Mouse (Mus musculus) midbrain, embryonic 13.5 days (tissue): ENCODE results near the gene Rpl6. TPM values are rescaled to one million over a fixed set of nuclear protein-coding genes. Genes with fewer than 3 reads are reported as not detected.

Source experiments
- ATAC-seq: fragments of 200-750 bp; cut with Nextera tagmentation; 2 replicates; pipeline ENCODE4 v1.8.0; 2017; ENCODE audit warnings: mild to moderate bottlenecking, moderate TSS enrichment, moderate library complexity
- H3K27ac ChIP-seq: fragments of 300-500 bp; sonication (generic); 2 replicates; pipeline ENCODE4 v1.5.1; 2015; ENCODE audit warnings: inconsistent platforms, mild to moderate bottlenecking, moderate library complexity
- H3K27me3 ChIP-seq: fragments of 300-500 bp; sonication (generic); 2 replicates; pipeline ENCODE4 v1.6.1; 2015; ENCODE audit warnings: mild to moderate bottlenecking, inconsistent platforms
- H3K36me3 ChIP-seq: fragments of 300-500 bp; sonication (generic); 2 replicates; pipeline ENCODE4 v1.6.1; 2015; ENCODE audit warnings: mild to moderate bottlenecking, inconsistent platforms
- H3K4me1 ChIP-seq: fragments of 300-500 bp; sonication (generic); replicated peaks from 2 replicates; pipeline ENCODE4 v1.6.1; 2015; ENCODE audit warnings: inconsistent platforms
- H3K4me2 ChIP-seq: fragments of 300-500 bp; sonication (generic); replicated peaks from 2 replicates; pipeline ENCODE4 v1.6.1; 2015; ENCODE audit warnings: moderate library complexity, mild to moderate bottlenecking, inconsistent platforms
- H3K4me3 ChIP-seq: fragments of 300-500 bp; sonication (generic); replicated peaks from 2 replicates; pipeline ENCODE4 v1.5.1; 2015; ENCODE audit warnings: mild to moderate bottlenecking, inconsistent platforms
- H3K9ac ChIP-seq: fragments of 300-500 bp; sonication (generic); replicated peaks from 2 replicates; pipeline ENCODE4 v1.6.1; 2015; ENCODE audit warnings: mild to moderate bottlenecking, inconsistent platforms
- H3K9me3 ChIP-seq: fragments of 300-500 bp; sonication (generic); 2 replicates; pipeline ENCODE4 v1.6.1; 2016; ENCODE audit warnings: mild to moderate bottlenecking, inconsistent platforms
- WGBS: fragments of 180-500 bp; shearing (Covaris S2); methylation state at CpG from one replicate; pipeline ENCODE4 v1.1.7; 2015; 5-methylcytosine and 5-hydroxymethylcytosine counted together
- polyA plus RNA-seq: library from polyadenylated mRNA; unstranded; fragments of >200 nt; fragmentation: Nextera tagmentation; extraction: Ambion mirVana; gene quantifications from 2 replicates; pipeline ENCODE4 v1.2.1, GENCODE M21; 2015

Rpl6 gene
- polyA plus RNA-seq, 1 experiment from 2014 or later, result 416 TPM

DNA sequence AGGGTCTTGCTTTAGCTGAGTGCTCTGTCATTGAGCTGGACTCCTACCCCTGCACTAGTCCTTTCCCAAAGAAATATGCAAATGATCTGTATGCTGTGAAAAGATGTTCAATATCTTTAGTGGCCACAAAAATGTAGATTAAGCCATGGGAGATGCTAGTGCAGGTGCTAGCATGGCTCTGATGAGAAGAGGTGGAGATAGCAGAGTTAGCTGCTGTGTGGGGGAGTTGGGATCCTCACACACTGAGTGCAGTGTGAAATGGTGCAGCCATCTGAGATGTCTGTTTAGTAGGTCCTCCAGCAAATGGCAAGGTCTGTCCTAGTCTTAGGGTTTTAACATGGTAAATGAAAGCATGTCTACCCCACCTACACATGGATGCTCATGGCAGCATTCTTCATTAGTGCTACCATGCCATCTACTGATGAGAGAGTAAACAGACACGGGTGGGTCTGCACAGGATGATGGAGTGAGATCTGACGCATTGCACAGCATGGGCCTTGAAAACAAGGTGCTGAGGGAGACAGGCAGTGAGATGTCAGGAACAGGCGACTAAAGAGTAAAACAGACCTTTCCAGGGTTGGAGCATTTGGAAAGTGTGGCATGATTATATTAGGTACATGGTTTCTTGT is 44.6 kb downstream of the Rpl6 start:
- WGBS, result 86% methylated on average over 3 of the region's 3 CpGs
- H3K4me3 ChIP-seq, result no peak overlapping the region

DNA sequence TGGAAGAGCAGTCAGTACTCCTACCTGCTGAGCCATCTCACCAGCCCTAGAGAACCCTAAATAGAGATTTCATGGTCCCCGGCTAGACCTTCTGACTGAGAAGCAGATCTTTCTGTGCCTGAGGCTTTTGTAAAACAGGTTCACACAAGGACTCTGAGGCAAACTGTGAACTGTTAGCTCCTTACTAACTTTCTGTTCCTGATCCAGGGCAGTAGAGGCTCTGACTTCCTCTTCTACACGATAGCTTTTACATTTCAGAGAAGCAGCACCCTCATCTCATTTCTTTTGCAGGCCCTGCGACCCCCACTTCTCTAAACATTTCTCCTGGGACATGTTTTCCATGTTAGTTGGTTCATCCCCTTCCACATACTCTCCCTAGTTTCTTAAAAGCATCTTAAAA is 45.4 kb downstream of the Rpl6 start:
- Histone ChIP-seq H3K27me3 (no peaks in the 10 kb centered on the region), H3K4me3 (no peak overlapping the region), H3K36me3 (peaks cover 8% of the 10 kb centered on the region), H3K4me2 (no peak overlapping the region), H3K27ac (no peak overlapping the region), H3K9ac (no peak overlapping the region), H3K4me1 (0 out of 2 replicates have a peak, but pooled peaks cover 3% of the 10 kb centered on the region), H3K9me3 (no peaks in the 10 kb centered on the region)
- WGBS, result 93% methylated on average over 3 of the region's 3 CpGs
- ATAC-seq, result no peak

More for the DNA sequence above, 44.6 kb downstream of the Rpl6 start:
- Histone ChIP-seq H3K4me2 (no peak overlapping the region), H3K27ac (no peak overlapping the region), H3K9me3 (no peaks in the 10 kb centered on the region), H3K4me1 (0 out of 2 replicates have a peak, but pooled peaks cover 3% of the 10 kb centered on the region), H3K36me3 (peaks cover 2% of the 10 kb centered on the region; the same call in 1 of the 2 replicates), H3K27me3 (no peaks in the 10 kb centered on the region), H3K9ac (no peak overlapping the region)
- no peak for ATAC-seq

DNA sequence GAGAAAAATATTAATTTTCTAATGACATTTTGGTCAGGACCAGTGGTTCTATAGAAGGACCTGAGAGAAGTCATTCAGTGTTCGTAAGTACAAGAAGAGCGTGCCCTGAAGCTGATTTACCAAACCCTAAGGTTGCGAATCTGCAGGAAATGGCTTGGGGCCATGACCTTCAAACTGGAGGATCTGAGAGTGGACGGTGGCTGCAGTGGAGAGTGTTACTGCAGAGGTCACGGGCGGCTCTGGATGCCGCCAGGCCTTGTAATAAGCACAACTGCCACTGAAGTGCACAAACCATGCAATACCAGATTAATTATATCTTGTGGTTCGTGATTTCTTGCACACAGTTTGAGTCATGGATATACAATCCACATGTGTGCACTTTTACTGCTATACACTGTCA is 47.5 kb downstream of the Rpl6 start:
- no peak for ATAC-seq
- Histone ChIP-seq H3K27ac (no peak overlapping the region), H3K4me2 (no peak overlapping the region), H3K4me1 (no peaks in the 10 kb centered on the region), H3K36me3 (peaks cover 25% of the 10 kb centered on the region), H3K4me3 (no peak overlapping the region), H3K9ac (no peak overlapping the region), H3K9me3 (no peaks in the 10 kb centered on the region), H3K27me3 (no peaks in the 10 kb centered on the region)
- 76% methylated on average over 8 of the region's 8 CpGs for WGBS

DNA sequence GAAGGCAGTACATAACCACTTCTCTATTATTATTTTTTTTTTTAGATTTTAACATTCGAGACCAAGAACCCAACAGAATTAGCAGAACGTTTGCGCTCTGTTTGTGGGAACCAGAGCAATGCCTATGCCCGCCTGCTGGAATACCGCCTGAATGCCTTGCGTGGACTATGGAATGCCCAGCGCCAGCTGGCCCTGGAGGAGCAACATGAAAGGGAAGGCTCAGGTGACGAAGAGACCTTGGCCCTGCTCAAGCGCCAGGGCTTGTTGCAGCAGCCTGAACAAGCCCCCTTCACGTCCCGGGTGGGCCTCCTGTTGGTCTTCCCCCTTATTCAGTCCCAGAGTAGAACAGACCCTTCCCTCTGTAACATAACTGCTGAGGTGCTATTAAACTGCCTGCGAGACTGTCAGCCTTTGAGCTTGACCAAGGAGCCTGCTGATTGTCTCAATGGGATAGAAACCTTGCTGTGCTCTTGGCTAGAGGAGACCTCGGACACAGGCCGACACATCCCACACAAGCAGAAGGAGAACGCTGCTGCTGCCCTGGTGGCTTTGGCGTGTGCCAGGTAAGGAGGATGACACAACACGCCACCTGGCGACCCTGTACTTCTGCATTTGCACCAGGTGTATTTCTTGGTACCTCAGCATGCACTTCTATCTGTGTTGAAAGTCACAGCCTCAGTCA is 49.7 kb downstream of the Rpl6 start:
- Histone ChIP-seq H3K27me3 (no peaks in the 10 kb centered on the region), H3K4me1 (no peaks in the 10 kb centered on the region), H3K27ac (no peak overlapping the region), H3K9ac (no peak overlapping the region), H3K4me2 (no peak overlapping the region), H3K36me3 (peaks cover 40% of the 10 kb centered on the region), H3K4me3 (no peak overlapping the region), H3K9me3 (no peaks in the 10 kb centered on the region)
- 92% methylated on average over 18 of the region's 18 CpGs for WGBS
- no peak for ATAC-seq

DNA sequence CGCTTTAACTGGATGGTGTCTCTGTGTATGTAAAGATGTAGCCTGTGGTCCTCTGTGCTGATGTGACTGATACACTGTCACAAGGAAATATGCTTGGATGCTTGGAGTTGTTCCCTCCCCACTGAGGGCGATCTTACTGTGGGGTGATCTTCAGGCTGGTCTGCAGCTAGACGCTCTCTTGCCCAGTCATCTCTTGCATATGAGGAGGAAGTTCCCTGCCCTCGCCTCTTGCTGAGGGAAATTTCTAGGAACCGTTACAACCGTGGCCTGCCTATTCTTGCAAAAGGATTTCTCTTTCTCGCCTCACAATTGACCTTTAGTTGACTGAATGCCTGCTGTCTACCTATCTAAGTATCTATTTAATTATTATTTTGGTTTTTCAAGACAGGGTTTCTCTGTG is 50.7 kb downstream of the Rpl6 start:
- Histone ChIP-seq H3K4me1 (no peaks in the 10 kb centered on the region), H3K9ac (no peak overlapping the region), H3K4me3 (no peak overlapping the region), H3K27me3 (no peaks in the 10 kb centered on the region), H3K9me3 (no peaks in the 10 kb centered on the region), H3K4me2 (no peak overlapping the region), H3K36me3 (peaks cover 40% of the 10 kb centered on the region), H3K27ac (no peak overlapping the region)
- 92% methylated on average over 7 of the region's 7 CpGs for WGBS
- no peak for ATAC-seq

Other genes with a start within 250 kb of the Rpl6 start
- gene Rph3a, start 194.4 kb upstream of the Rpl6 start, polyA plus RNA-seq, result 8.4 and 9.1 TPM in 2 replicates
- 22.9 and 23.2 TPM in 2 replicates for gene Ptpn11, start 13.1 kb upstream of the Rpl6 start, polyA plus RNA-seq
- gene Hectd4, start 15.7 kb downstream of the Rpl6 start, polyA plus RNA-seq, result 16.8 and 18.0 TPM in 2 replicates
- 149 and 150 TPM in 2 replicates for gene Trafd1, start 181.2 kb downstream of the Rpl6 start, polyA plus RNA-seq
- gene Naa25, start 193.5 kb downstream of the Rpl6 start, polyA plus RNA-seq, result 48.0 and 50.7 TPM in 2 replicates
- gene Tmem116, start 247.4 kb downstream of the Rpl6 start, polyA plus RNA-seq, result 1.2 and 1.6 TPM in 2 replicates
- gene Erp29, start 248.0 kb downstream of the Rpl6 start, polyA plus RNA-seq, result 152 and 160 TPM in 2 replicates